Mouse (Mus musculus) embryonic stem cell, embryonic (primary cell): Measurements from ENCODE around the gene Zfr.

ENCODE experiments used
- CTCF ChIA-PET, 4 experiments: fragments of 300-600 bp in 2 of 4; fragments of 350-600 bp in 2 of 4; sonication (Branson Sonifier 250); formaldehyde crosslinking; loops; one replicate each; lab custom pipeline; 2022; ENCODE audit warnings: inconsistent platforms in 2 of 4; lab: Charles Lee
- POLR2A ChIA-PET, 4 experiments: fragments of 300-600 bp in 2 of 4; fragments of 350-600 bp in 2 of 4; sonication (Branson Sonifier 250); formaldehyde crosslinking; loops; one replicate each; lab custom pipeline; 2022; ENCODE audit warnings: antibody characterized with exemption in 4 of 4, inconsistent platforms in 1 of 4; lab: Charles Lee

Zfr gene

GRCm38 (mm10) chr15:12232429-12232828, 114.8 kb downstream of the Zfr start:
- ChIA-PET POLR2A (interaction anchor here in 3 of 4 experiments (0.5 to 6.6 kb wide), 31 partner anchors 9 to 353 kb away, joined by 3 to 37 read pairs (median 6); partner anchors contain the start of genes Golph3 (in 1 of the 3) and Mtmr12 (in 1 of the 3)), CTCF (interaction anchor here (0.6 to 2.5 kb wide), 20 partner anchors 10 to 1575 kb away, joined by 3 to 15 read pairs (median 4); no protein-coding TSS in a partner anchor)

- ChIA-PET POLR2A (interaction anchor here in 3 of 4 experiments (0.5 to 6.6 kb wide), 26 partner anchors 10 to 354 kb away, joined by 3 to 37 read pairs (median 6); partner anchors contain the start of gene Mtmr12 (in 1 of the 3)), CTCF (interaction anchor here (0.5 to 2.5 kb wide), 13 partner anchors 14 to 345 kb away, joined by 3 to 15 read pairs (median 5); no protein-coding TSS in a partner anchor)
Observed at GRCm38 (mm10) chr15:12233021-12233420, 115.4 kb downstream of the Zfr start.
